Mouse (Mus musculus): ENCODE results near the gene Cyp4a12b.
"Not testable (repeated sequence)": the region's sequence is repeated elsewhere in the genome, so short reads cannot be mapped to it uniquely, and the experiment has no call there.

The Cyp4a12b gene

GRCm38 (mm10) chr4:115411324-115411723, at the start of gene Cyp4a12b:
Gene Cyp4a12b (plus strand): TSS chr4:115411624.
- DNase-seq (ENCODE audit: low read depth), result not testable (repeated sequence)

- not testable (repeated sequence) for DNase-seq (ENCODE audit: low read depth)
These were observed 45.8 kb upstream of the Cyp4a12b start for GRCm38 (mm10) chr4:115365624-115366023.

GRCm38 (mm10) chr4:115368067-115368466, 43.4 kb upstream of the Cyp4a12b start:
- DNase-seq (ENCODE audit: low read depth), result not testable (repeated sequence)

GRCm38 (mm10) chr4:115396256-115396655, 15.2 kb upstream of the Cyp4a12b start:
- DNase-seq (ENCODE audit: low read depth), result not testable (repeated sequence)

GRCm38 (mm10) chr4:115396950-115397349, 14.5 kb upstream of the Cyp4a12b start:
- not testable (repeated sequence) for DNase-seq (ENCODE audit: low read depth)

- DNase-seq (ENCODE audit: low read depth), result no peak
These were observed 39.2 kb downstream of the Cyp4a12b start for GRCm38 (mm10) chr4:115450577-115451137.

- no peak for DNase-seq (ENCODE audit: low read depth)
These were observed 40.9 kb downstream of the Cyp4a12b start, which contains the start of gene Cyp4a30b for GRCm38 (mm10) chr4:115452304-115452703. Gene Cyp4a30b (plus strand): TSS chr4:115452604.

GRCm38 (mm10) chr4:115473585-115473984, 62.2 kb downstream of the Cyp4a12b start:
- not testable (repeated sequence) for DNase-seq (ENCODE audit: low read depth)

- DNase-seq (ENCODE audit: low read depth), result not testable (repeated sequence)
These were observed 64.6 kb downstream of the Cyp4a12b start for GRCm38 (mm10) chr4:115476051-115476450.

GRCm38 (mm10) chr4:115481006-115481652, 69.7 kb downstream of the Cyp4a12b start:
- DNase-seq (ENCODE audit: low read depth), result no peak

All from naive thymus-derived CD4-positive, alpha-beta T cell, adult 2 months (primary cell).